Mouse (Mus musculus) liver, postnatal 0 days (tissue): ENCODE data around the gene Ppp3cb. TPM values are rescaled to one million over a fixed set of nuclear protein-coding genes. Genes with fewer than 3 reads are reported as not detected.
A peak's percentile ranks its signal among the peaks of the same experiment; 100 is the strongest.
"Not testable (repeated sequence)": the region's sequence is repeated elsewhere in the genome, so short reads cannot be mapped to it uniquely, and the experiment has no call there.

Experiments
- ATAC-seq: fragments of 200-750 bp; cut with Nextera tagmentation; 2 replicates; pipeline ENCODE4 v1.8.0; 2017; ENCODE audit warnings: mild to moderate bottlenecking, moderate library complexity
- DNase-seq: peaks from one replicate; pipeline ENCODE4 v3.0.0-alpha.2; 2016
- H3K27ac ChIP-seq: fragments of 300-500 bp; sonication (generic); 2 replicates; pipeline ENCODE4 v1.5.1; 2014; ENCODE audit warnings: antibody characterized with exemption, moderate library complexity, mild to moderate bottlenecking, low read depth
- H3K27me3 ChIP-seq: fragments of 300-500 bp; sonication (generic); 2 replicates; pipeline ENCODE4 v1.6.1; 2014; ENCODE audit warnings: low read length, control low read depth, mixed read lengths; ENCODE audit not compliant: insufficient read depth
- H3K36me3 ChIP-seq: fragments of 300-500 bp; sonication (generic); replicated peaks from 2 replicates; pipeline ENCODE4 v1.6.1; 2014; ENCODE audit warnings: mild to moderate bottlenecking, control low read depth, low read length, moderate library complexity, mixed read lengths; ENCODE audit not compliant: insufficient read depth
- H3K4me1 ChIP-seq: fragments of 300-500 bp; sonication (generic); 2 replicates; pipeline ENCODE4 v1.6.1; 2014; ENCODE audit warnings: antibody characterized with exemption, mild to moderate bottlenecking, control low read depth; ENCODE audit not compliant: insufficient read depth
- H3K4me2 ChIP-seq: fragments of 300-500 bp; sonication (generic); 2 replicates; pipeline ENCODE4 v1.6.1; 2014; ENCODE audit warnings: low read depth, mild to moderate bottlenecking, low read length, moderate library complexity, mixed read lengths
- H3K4me3 ChIP-seq: fragments of 300-500 bp; sonication (generic); 2 replicates; pipeline ENCODE4 v1.5.1; 2014; ENCODE audit warnings: low read depth, low read length
- H3K9ac ChIP-seq: fragments of 300-500 bp; sonication (generic); replicated peaks from 2 replicates; pipeline ENCODE4 v1.6.1; 2014; ENCODE audit warnings: mild to moderate bottlenecking, moderate library complexity
- H3K9me3 ChIP-seq: fragments of 300-500 bp; sonication (generic); 2 replicates; pipeline ENCODE4 v1.6.1; 2016; ENCODE audit warnings: mild to moderate bottlenecking, control low read depth, low read length, mixed read lengths
- CTCF ChIP-seq: sonication (generic); IDR thresholded peaks from 2 replicates; pipeline ENCODE4 v1.5.1; 2016; ENCODE audit warnings: antibody characterized with exemption, low read depth
- EP300 ChIP-seq: IDR thresholded peaks from 2 replicates; pipeline ENCODE4 v1.6.1; 2016; ENCODE audit warnings: antibody characterized with exemption, low read depth, mild to moderate bottlenecking
- WGBS: fragments of 180-500 bp; shearing (Covaris S2); extraction: QIAGEN DNeasy Blood & Tissue Kit; methylation state at CpG from one replicate; pipeline ENCODE4 v1.1.7; 2014; ENCODE audit not compliant: insufficient replicate concordance; 5-methylcytosine and 5-hydroxymethylcytosine counted together
- polyA plus RNA-seq: library from polyadenylated mRNA; unstranded; fragments of >200 nt; fragmentation: Nextera tagmentation; extraction: Ambion mirVana; gene quantifications from 2 replicates; pipeline ENCODE4 v1.2.1, GENCODE M21; 2015

Ppp3cb gene
- polyA plus RNA-seq, result 13.6 and 14.9 TPM in 2 replicates

DNA sequence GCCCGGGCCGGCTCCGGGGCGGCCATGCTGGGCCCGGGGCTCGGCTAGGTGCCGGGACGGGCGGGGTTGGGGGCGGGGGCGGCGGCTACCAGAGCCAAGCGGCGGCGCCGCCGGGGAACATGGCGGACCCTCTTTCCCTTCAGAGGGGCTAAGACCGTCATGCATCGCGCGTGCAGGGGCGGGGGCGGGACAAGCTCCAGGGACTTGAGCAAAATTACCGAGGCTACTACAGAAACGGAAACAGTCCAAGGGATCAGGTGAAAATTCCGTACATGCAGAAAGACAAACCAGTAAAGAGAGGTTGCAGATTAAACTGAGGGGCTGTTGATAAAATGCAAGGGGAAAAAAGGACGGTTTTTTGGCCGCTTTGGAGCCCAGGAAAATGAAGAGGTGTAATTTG is at the start of gene Ppp3cb:
Gene Ppp3cb, minus strand, starts transcription at position 159 of the 400 bp plus-strand sequence.
- Histone ChIP-seq H3K27me3 (no peaks in the 10 kb centered on the region), H3K9ac (peak within 1 kb of the TSS; percentile 90), H3K36me3 (no peaks in the 10 kb centered on the region; the same call in 1 of the 2 replicates), H3K27ac (peak within 1 kb of the TSS; percentile 100), H3K4me1 (peaks cover 15% of the 10 kb centered on the region), H3K4me2 (peak within 1 kb of the TSS; percentile 76), H3K4me3 (peak within 1 kb of the TSS; percentile 76), H3K9me3 (no peaks in the 10 kb centered on the region)
- TF ChIP-seq EP300, result no peak; the same call in 1 of the 2 replicates
- no peak for TF ChIP-seq CTCF
- DNase-seq (peak; percentile 92), ATAC-seq (peak; percentile 76)
- under 1% methylated on average over 23 of the region's 29 CpGs for WGBS

DNA sequence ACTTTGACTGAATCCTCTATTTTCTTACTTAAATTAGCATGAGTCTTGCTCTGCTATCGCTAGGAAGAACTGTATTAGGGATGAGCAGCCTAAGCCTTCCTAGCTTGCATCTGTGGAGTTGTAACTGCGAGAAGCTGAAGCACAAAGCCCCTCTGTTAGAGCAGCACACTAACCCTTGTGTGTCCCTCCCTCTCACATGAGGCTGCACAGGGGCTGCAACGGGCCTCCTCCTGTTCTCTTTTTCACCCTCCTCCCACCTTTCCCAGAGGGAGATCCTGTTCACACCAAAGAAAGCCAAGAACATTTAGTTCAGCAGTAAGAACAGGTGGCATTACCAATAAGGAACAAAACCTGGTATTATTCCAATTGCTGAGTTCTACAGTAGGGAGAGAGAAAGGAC is 49.4 kb upstream of the Ppp3cb start:
- TF ChIP-seq CTCF, result no peak
- TF ChIP-seq EP300, result no peak
- no peak for DNase-seq
- Histone ChIP-seq H3K9me3 (no peaks in the 10 kb centered on the region), H3K27ac (no peak overlapping the region), H3K9ac (no peak overlapping the region), H3K4me2 (no peak overlapping the region), H3K27me3 (no peaks in the 10 kb centered on the region), H3K4me3 (no peak overlapping the region), H3K36me3 (no peaks in the 10 kb centered on the region), H3K4me1 (peaks cover 8% of the 10 kb centered on the region; the same call in 1 of the 2 replicates)
- 78% methylated on average over 3 of the region's 3 CpGs for WGBS
- no peak for ATAC-seq

DNA sequence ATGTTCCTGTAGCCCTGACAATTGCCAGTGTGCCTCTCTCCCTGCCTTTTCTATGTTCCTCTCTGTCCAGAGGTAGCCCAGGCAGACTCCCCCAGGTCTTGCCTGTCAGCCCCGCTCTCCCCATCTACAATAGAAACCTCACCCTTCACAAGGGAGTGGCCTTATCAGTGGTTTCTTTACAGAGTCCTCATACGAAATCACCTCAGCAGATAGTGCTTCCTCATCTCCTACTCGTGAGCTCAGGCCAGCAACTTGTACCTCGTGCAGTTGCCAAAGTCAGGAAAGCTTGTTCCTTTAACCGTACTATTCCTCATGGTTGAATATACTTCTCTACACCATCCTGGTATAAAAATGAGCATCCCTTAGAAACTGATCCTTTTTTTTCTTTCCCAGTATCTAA is 41.1 kb upstream of the Ppp3cb start:
- no peaks in the 10 kb centered on the region for H3K36me3 ChIP-seq
- DNase-seq (no peak), ATAC-seq (no peak)
- whole genome bisulfite sequencing, result 43% methylated on average over 5 of the region's 5 CpGs
- TF ChIP-seq CTCF (no peak), EP300 (no peak)
- H3K4me3 ChIP-seq, result no peak overlapping the region
- no peak overlapping the region for H3K4me2 ChIP-seq
- no peaks in the 10 kb centered on the region for H3K27me3 ChIP-seq
- no peak overlapping the region for H3K9ac ChIP-seq
- H3K27ac ChIP-seq, result no peak overlapping the region
- H3K4me1 ChIP-seq, result no peaks in the 10 kb centered on the region
- no peaks in the 10 kb centered on the region for H3K9me3 ChIP-seq

DNA sequence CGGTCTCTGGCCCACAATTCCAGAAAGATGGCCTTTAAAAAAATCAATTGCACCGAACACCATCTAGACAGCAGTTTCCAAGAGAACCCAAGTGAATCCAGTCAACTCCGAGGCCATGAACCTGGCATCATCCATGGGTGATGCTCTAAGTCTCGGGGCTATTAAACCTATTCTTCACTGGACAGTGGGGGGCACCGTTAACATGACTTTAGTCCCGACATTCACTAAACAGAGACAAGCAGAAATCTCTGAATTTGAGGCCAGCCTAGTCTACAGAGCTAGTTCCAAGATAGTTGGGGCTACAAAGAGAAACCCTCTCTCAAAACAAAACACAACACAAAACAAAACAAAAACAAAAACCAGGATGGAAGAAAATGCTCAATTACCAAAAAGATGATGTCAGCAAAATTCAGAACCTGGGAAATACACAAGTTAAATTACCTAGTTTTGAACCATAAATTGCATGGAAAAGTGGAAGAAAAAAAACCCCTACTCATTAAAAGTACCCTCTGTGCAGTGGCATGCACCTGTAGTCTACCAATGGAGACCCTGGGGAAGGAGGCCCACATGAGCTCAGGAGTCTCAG is 32.5 kb upstream of the Ppp3cb start:
- Histone ChIP-seq H3K9me3 (no peaks in the 10 kb centered on the region), H3K27me3 (no peaks in the 10 kb centered on the region), H3K27ac (no peak overlapping the region), H3K9ac (no peak overlapping the region), H3K4me1 (no peaks in the 10 kb centered on the region), H3K4me2 (no peak overlapping the region), H3K36me3 (no peaks in the 10 kb centered on the region; the same call in 1 of the 2 replicates), H3K4me3 (no peak overlapping the region)
- WGBS, result 71% methylated on average over 6 of the region's 6 CpGs
- DNase-seq, result no peak
- no peak for ATAC-seq
- TF ChIP-seq CTCF (peak; percentile 32; the same call in 1 of the 2 replicates), EP300 (no peak)

DNA sequence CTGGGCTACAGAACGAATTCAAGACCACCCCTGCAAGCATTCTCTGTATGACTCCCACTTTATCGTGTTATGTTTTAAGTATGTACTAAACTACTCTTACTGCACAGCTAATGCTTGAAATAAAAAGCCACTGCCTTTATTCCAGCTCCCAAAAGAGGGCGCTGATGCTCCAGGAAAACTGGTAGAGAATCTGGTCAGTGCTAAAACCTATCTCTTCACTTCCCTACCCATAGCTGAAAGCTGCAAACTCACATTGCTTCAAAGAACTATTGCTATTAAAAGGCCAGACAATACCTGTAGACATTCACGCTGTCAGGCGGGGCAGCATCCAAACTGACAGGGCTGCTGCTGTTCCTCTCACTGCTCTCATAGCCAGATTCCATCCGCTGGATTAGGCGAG is 29.8 kb upstream of the Ppp3cb start:
- 51% methylated on average over 7 of the region's 7 CpGs for WGBS
- H3K36me3 ChIP-seq, result no peaks in the 10 kb centered on the region; the same call in 1 of the 2 replicates
- H3K9ac ChIP-seq, result no peak overlapping the region
- H3K27me3 ChIP-seq, result no peaks in the 10 kb centered on the region
- no peak overlapping the region for H3K4me3 ChIP-seq
- TF ChIP-seq CTCF, result peak; percentile 91
- TF ChIP-seq EP300, result no peak
- no peak overlapping the region for H3K27ac ChIP-seq
- DNase-seq (peak; percentile 74), ATAC-seq (0 out of 2 replicates have a peak, but pooled peaks have one; percentile 25)
- no peaks in the 10 kb centered on the region for H3K4me1 ChIP-seq
- H3K9me3 ChIP-seq, result no peaks in the 10 kb centered on the region
- H3K4me2 ChIP-seq, result no peak overlapping the region

DNA sequence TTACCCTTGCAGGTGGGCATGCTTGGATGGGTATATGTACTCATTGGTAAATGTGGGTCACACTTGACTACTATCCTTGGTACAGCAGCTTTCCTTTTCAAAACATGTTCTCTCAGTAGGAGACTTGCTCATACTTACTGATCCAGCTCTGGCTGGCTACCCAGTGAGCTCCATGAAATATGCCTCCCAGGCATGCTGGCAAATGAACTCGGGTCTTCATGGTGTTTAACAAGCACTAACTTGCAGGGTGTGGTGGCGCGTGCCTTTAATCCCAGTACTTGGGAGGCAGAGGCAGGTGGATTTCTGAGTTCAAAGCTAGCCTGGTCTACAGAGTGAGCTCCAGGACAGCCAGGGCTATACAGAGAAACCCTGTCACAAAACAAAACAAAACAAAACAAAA is 26.8 kb upstream of the Ppp3cb start:
- 85% methylated on average over 3 of the region's 3 CpGs for WGBS
- H3K27me3 ChIP-seq, H3K9ac ChIP-seq, H3K4me3 ChIP-seq, H3K4me1 ChIP-seq, H3K9me3 ChIP-seq, H3K27ac ChIP-seq, DNase-seq, H3K36me3 ChIP-seq, H3K4me2 ChIP-seq, ATAC-seq: not testable (repeated sequence)
